Mouse (Mus musculus) lung, postnatal 0 days (tissue): Measurements from ENCODE around the gene Ppil1. TPM values are rescaled to one million over a fixed set of nuclear protein-coding genes. Genes with fewer than 3 reads are reported as not detected.

ENCODE experiments used
- ATAC-seq: fragments of 200-750 bp; cut with Nextera tagmentation; 2 replicates; pipeline ENCODE4 v1.8.0; 2017; ENCODE audit warnings: moderate library complexity
- DNase-seq: peaks from one replicate; pipeline ENCODE4 v3.0.0-alpha.2; 2016; ENCODE audit warnings: low spot score
- H3K27ac ChIP-seq: fragments of 300-500 bp; sonication (generic); 2 replicates; pipeline ENCODE4 v1.5.1; 2014; ENCODE audit warnings: antibody characterized with exemption, mild to moderate bottlenecking, low read length, mixed read lengths
- H3K27me3 ChIP-seq: fragments of 300-500 bp; sonication (generic); replicated peaks from 2 replicates; pipeline ENCODE4 v1.6.1; 2014; ENCODE audit warnings: low read length, mixed read lengths; ENCODE audit not compliant: insufficient read depth
- H3K36me3 ChIP-seq: fragments of 300-500 bp; sonication (generic); 2 replicates; pipeline ENCODE4 v1.6.1; 2014; ENCODE audit warnings: low read length, mixed read lengths; ENCODE audit not compliant: insufficient read depth
- H3K4me1 ChIP-seq: fragments of 300-500 bp; sonication (generic); 2 replicates; pipeline ENCODE4 v1.6.1; 2014; ENCODE audit warnings: antibody characterized with exemption, low read depth, low read length, mixed read lengths; ENCODE audit not compliant: insufficient read depth
- H3K4me2 ChIP-seq: fragments of 300-500 bp; sonication (generic); replicated peaks from 2 replicates; pipeline ENCODE4 v1.6.1; 2014; ENCODE audit warnings: low read depth, mild to moderate bottlenecking, low read length, moderate library complexity, mixed read lengths
- H3K4me3 ChIP-seq: fragments of 300-500 bp; sonication (generic); 2 replicates; pipeline ENCODE4 v1.5.1; 2014; ENCODE audit warnings: low read depth, low read length
- H3K9ac ChIP-seq: fragments of 300-500 bp; sonication (generic); replicated peaks from 2 replicates; pipeline ENCODE4 v1.6.1; 2014; ENCODE audit warnings: low read depth, mild to moderate bottlenecking
- H3K9me3 ChIP-seq: fragments of 300-500 bp; sonication (generic); 2 replicates; pipeline ENCODE4 v1.6.1; 2016; ENCODE audit warnings: low read length, mixed read lengths
- CTCF ChIP-seq: IDR thresholded peaks from 2 replicates; pipeline ENCODE4 v1.5.1; 2016; ENCODE audit warnings: antibody characterized with exemption, mild to moderate bottlenecking
- EP300 ChIP-seq: IDR thresholded peaks from 2 replicates; pipeline ENCODE4 v1.6.1; 2016; ENCODE audit warnings: antibody characterized with exemption, mild to moderate bottlenecking, control low read depth
- WGBS: fragments of 180-500 bp; shearing (Covaris S2); extraction: QIAGEN DNeasy Blood & Tissue Kit; methylation state at CpG from one replicate; pipeline ENCODE4 v1.1.7; 2014; 5-methylcytosine and 5-hydroxymethylcytosine counted together
- polyA plus RNA-seq: library from polyadenylated mRNA; unstranded; fragments of >200 nt; fragmentation: Nextera tagmentation; extraction: Ambion mirVana; gene quantifications from 2 replicates; pipeline ENCODE4 v1.2.1, GENCODE M21; 2015

Gene Ppil1
- polyA plus RNA-seq, 1 experiment from 2014 or later = 44.5 TPM

GRCm38 (mm10) chr17:29300926-29301325, 36.9 kb upstream of the Ppil1 start:
- Histone ChIP-seq H3K9me3 (no peaks in the 10 kb centered on the region), H3K4me1 (peaks cover 16% of the 10 kb centered on the region), H3K27me3 (no peaks in the 10 kb centered on the region), H3K4me2 (no peak overlapping the region), H3K27ac (no peak overlapping the region), H3K4me3 (no peak overlapping the region), H3K36me3 (peaks cover 9% of the 10 kb centered on the region; the same call in 1 of the 2 replicates), H3K9ac (no peak overlapping the region)
- TF ChIP-seq EP300 = no peak
- no peak for TF ChIP-seq CTCF
- 69% methylated on average over 7 of the region's 7 CpGs for WGBS
- DNase-seq = no peak
- ATAC-seq = no peak

- DNase-seq (no peak), ATAC-seq (no peak)
- H3K4me1 ChIP-seq = peaks cover 4% of the 10 kb centered on the region; the same call in 1 of the 2 replicates
- H3K9me3 ChIP-seq = no peaks in the 10 kb centered on the region
- no peak overlapping the region for H3K4me2 ChIP-seq
- H3K36me3 ChIP-seq = peaks cover 13% of the 10 kb centered on the region; the same call in 1 of the 2 replicates
- H3K4me3 ChIP-seq = no peak overlapping the region
- TF ChIP-seq EP300 (no peak), CTCF (no peak)
- no peak overlapping the region for H3K9ac ChIP-seq
- WGBS = 80% methylated on average over 4 of the region's 4 CpGs
- no peaks in the 10 kb centered on the region for H3K27me3 ChIP-seq
- H3K27ac ChIP-seq = no peak overlapping the region
These were observed 35.3 kb upstream of the Ppil1 start for GRCm38 (mm10) chr17:29299282-29299681.

GRCm38 (mm10) chr17:29297813-29298212, 33.8 kb upstream of the Ppil1 start:
- no peaks in the 10 kb centered on the region for H3K27me3 ChIP-seq
- 60% methylated on average over 6 of the region's 6 CpGs for WGBS
- H3K27ac ChIP-seq = no peak overlapping the region
- H3K4me2 ChIP-seq = no peak overlapping the region
- H3K9ac ChIP-seq = no peak overlapping the region
- peaks cover 13% of the 10 kb centered on the region; the same call in 1 of the 2 replicates for H3K36me3 ChIP-seq
- TF ChIP-seq CTCF = peak; percentile 29
- TF ChIP-seq EP300 = no peak
- ATAC-seq (peak; percentile 60), DNase-seq (peak; percentile 27)
- H3K4me3 ChIP-seq = no peak overlapping the region
- H3K4me1 ChIP-seq = no peaks in the 10 kb centered on the region
- H3K9me3 ChIP-seq = no peaks in the 10 kb centered on the region

GRCm38 (mm10) chr17:29297321-29297720, 33.3 kb upstream of the Ppil1 start:
- H3K9me3 ChIP-seq = no peaks in the 10 kb centered on the region
- H3K4me2 ChIP-seq = no peak overlapping the region
- H3K9ac ChIP-seq = no peak overlapping the region
- H3K4me3 ChIP-seq = no peak overlapping the region
- ATAC-seq (peak; percentile 30), DNase-seq (peak; percentile 59)
- no peaks in the 10 kb centered on the region for H3K27me3 ChIP-seq
- no peaks in the 10 kb centered on the region for H3K4me1 ChIP-seq
- TF ChIP-seq EP300 (no peak), CTCF (no peak)
- no peak overlapping the region for H3K27ac ChIP-seq
- 58% methylated on average over 10 of the region's 10 CpGs for WGBS
- peaks cover 13% of the 10 kb centered on the region; the same call in 1 of the 2 replicates for H3K36me3 ChIP-seq

- no peaks in the 10 kb centered on the region for H3K4me1 ChIP-seq
- no peak overlapping the region for H3K27ac ChIP-seq
- peaks cover 13% of the 10 kb centered on the region; the same call in 1 of the 2 replicates for H3K36me3 ChIP-seq
- ATAC-seq = no peak
- H3K9ac ChIP-seq = no peak overlapping the region
- DNase-seq = no peak
- WGBS = 63% methylated on average over 5 of the region's 5 CpGs
- no peaks in the 10 kb centered on the region for H3K27me3 ChIP-seq
- H3K4me3 ChIP-seq = no peak overlapping the region
- TF ChIP-seq EP300 = no peak
- no peak for TF ChIP-seq CTCF
- H3K9me3 ChIP-seq = no peaks in the 10 kb centered on the region
- no peak overlapping the region for H3K4me2 ChIP-seq
These were observed 31.8 kb upstream of the Ppil1 start for GRCm38 (mm10) chr17:29295835-29296234.

- no peak overlapping the region for H3K4me3 ChIP-seq
- no peaks in the 10 kb centered on the region for H3K27me3 ChIP-seq
- no peaks in the 10 kb centered on the region for H3K9me3 ChIP-seq
- no peak overlapping the region for H3K4me2 ChIP-seq
- H3K9ac ChIP-seq = no peak overlapping the region
- ATAC-seq (peak; percentile 47), DNase-seq (peak; percentile 48)
- 80% methylated on average over 9 of the region's 9 CpGs for WGBS
- no peaks in the 10 kb centered on the region for H3K4me1 ChIP-seq
- H3K36me3 ChIP-seq = peaks cover 13% of the 10 kb centered on the region; the same call in 1 of the 2 replicates
- TF ChIP-seq CTCF (peak; percentile 66), EP300 (no peak)
- H3K27ac ChIP-seq = no peak overlapping the region
These were observed 30.0 kb upstream of the Ppil1 start for GRCm38 (mm10) chr17:29293807-29294605.
